Mouse (Mus musculus) hindbrain, embryonic 11.5 days (tissue): ENCODE data around the gene Sh3gl2. TPM values are rescaled to one million over a fixed set of nuclear protein-coding genes. Genes with fewer than 3 reads are reported as not detected.

Source experiments
- ATAC-seq: fragments of 200-750 bp; cut with Nextera tagmentation; 2 replicates; pipeline ENCODE4 v1.8.0; 2017; ENCODE audit warnings: mild to moderate bottlenecking, moderate TSS enrichment, moderate library complexity; ENCODE audit not compliant: low FRiP score
- DNase-seq: peaks from one replicate; pipeline ENCODE4 v3.0.0-alpha.2; 2015; ENCODE audit warnings: low spot score
- H3K27ac ChIP-seq: fragments of 300-500 bp; sonication (generic); 2 replicates; pipeline ENCODE4 v1.5.1; 2014; ENCODE audit warnings: mild to moderate bottlenecking, low read depth, low read length
- H3K27me3 ChIP-seq: fragments of 300-500 bp; sonication (generic); 2 replicates; pipeline ENCODE4 v1.6.1; 2014; ENCODE audit warnings: mild to moderate bottlenecking, low read length, moderate library complexity, mixed read lengths; ENCODE audit not compliant: control insufficient read depth, insufficient read depth
- H3K36me3 ChIP-seq: fragments of 300-500 bp; sonication (generic); 2 replicates; pipeline ENCODE4 v1.6.1; 2014; ENCODE audit warnings: mild to moderate bottlenecking, low read length, moderate library complexity, mixed read lengths; ENCODE audit not compliant: control insufficient read depth, insufficient read depth
- H3K4me1 ChIP-seq: fragments of 300-500 bp; sonication (generic); replicated peaks from 2 replicates; pipeline ENCODE4 v1.6.1; 2014; ENCODE audit warnings: low read length, mixed read lengths; ENCODE audit not compliant: control insufficient read depth, insufficient read depth
- H3K4me2 ChIP-seq: fragments of 300-500 bp; sonication (generic); replicated peaks from 2 replicates; pipeline ENCODE4 v1.6.1; 2014; ENCODE audit warnings: mild to moderate bottlenecking, low read depth, low read length
- H3K4me3 ChIP-seq: fragments of 300-500 bp; sonication (generic); 2 replicates; pipeline ENCODE4 v1.5.1; 2014; ENCODE audit warnings: low read depth, low read length
- H3K9ac ChIP-seq: fragments of 300-500 bp; sonication (generic); 2 replicates; pipeline ENCODE4 v1.6.1; 2014; ENCODE audit warnings: low read depth, low read length
- H3K9me3 ChIP-seq: fragments of 300-500 bp; sonication (generic); 2 replicates; pipeline ENCODE4 v1.6.1; 2016; ENCODE audit warnings: low read length; ENCODE audit not compliant: control insufficient read depth
- WGBS: fragments of 180-500 bp; shearing (Covaris S2); extraction: QIAGEN DNeasy Blood & Tissue Kit; methylation state at CpG from one replicate; pipeline ENCODE4 v1.1.7; 2014; 5-methylcytosine and 5-hydroxymethylcytosine counted together
- polyA plus RNA-seq: library from polyadenylated mRNA; unstranded; fragments of >200 nt; fragmentation: Nextera tagmentation; extraction: Ambion mirVana; gene quantifications from 2 replicates; pipeline ENCODE4 v1.2.1, GENCODE M21; 2014

The Sh3gl2 gene
- polyA plus RNA-seq, 1 experiment from 2014 or later, result 12.9 TPM

- Histone ChIP-seq H3K9me3 (no peaks in the 10 kb centered on the region), H3K36me3 (no peaks in the 10 kb centered on the region), H3K4me3 (no peak overlapping the region), H3K9ac (no peak overlapping the region), H3K4me1 (no peaks in the 10 kb centered on the region), H3K27me3 (no peaks in the 10 kb centered on the region), H3K4me2 (no peak overlapping the region), H3K27ac (no peak overlapping the region)
- WGBS, result 61% methylated on average over 3 of the region's 3 CpGs
- no peak for DNase-seq
- ATAC-seq, result no peak
Observed at GRCm38 (mm10) chr4:85319092-85319491, 114.2 kb downstream of the Sh3gl2 start.

- 87% methylated on average over 6 of the region's 6 CpGs for WGBS
- no peaks in the 10 kb centered on the region for H3K27me3 ChIP-seq
- H3K4me2 ChIP-seq, result no peak overlapping the region
- ATAC-seq (no peak), DNase-seq (no peak)
- H3K9me3 ChIP-seq, result no peaks in the 10 kb centered on the region
- no peak overlapping the region for H3K4me3 ChIP-seq
- H3K36me3 ChIP-seq, result no peaks in the 10 kb centered on the region
- no peaks in the 10 kb centered on the region for H3K4me1 ChIP-seq
- H3K27ac ChIP-seq, result no peak overlapping the region
- no peak overlapping the region for H3K9ac ChIP-seq
Observed at GRCm38 (mm10) chr4:85325454-85325853, 120.5 kb downstream of the Sh3gl2 start.

- Histone ChIP-seq H3K27ac (no peak overlapping the region), H3K4me1 (no peaks in the 10 kb centered on the region), H3K36me3 (no peaks in the 10 kb centered on the region), H3K9ac (no peak overlapping the region), H3K27me3 (no peaks in the 10 kb centered on the region), H3K4me3 (no peak overlapping the region), H3K4me2 (no peak overlapping the region), H3K9me3 (no peaks in the 10 kb centered on the region)
- WGBS, result 92% methylated on average over 1 of the region's 1 CpGs
- no peak for DNase-seq
- ATAC-seq, result no peak
Observed at GRCm38 (mm10) chr4:85326052-85326451, 121.1 kb downstream of the Sh3gl2 start.

GRCm38 (mm10) chr4:85334688-85335200 is 129.8 kb downstream of the Sh3gl2 start:
- Histone ChIP-seq H3K4me3 (no peak overlapping the region), H3K4me2 (no peak overlapping the region), H3K27ac (no peak overlapping the region), H3K4me1 (no peaks in the 10 kb centered on the region), H3K9me3 (no peaks in the 10 kb centered on the region), H3K9ac (no peak overlapping the region), H3K36me3 (no peaks in the 10 kb centered on the region), H3K27me3 (no peaks in the 10 kb centered on the region)
- no peak for ATAC-seq
- WGBS, result 76% methylated on average over 4 of the region's 4 CpGs
- no peak for DNase-seq

- Histone ChIP-seq H3K4me2 (no peak overlapping the region), H3K9ac (no peak overlapping the region), H3K4me1 (no peaks in the 10 kb centered on the region), H3K9me3 (no peaks in the 10 kb centered on the region), H3K27me3 (no peaks in the 10 kb centered on the region), H3K27ac (no peak overlapping the region), H3K4me3 (no peak overlapping the region), H3K36me3 (no peaks in the 10 kb centered on the region)
- no peak for DNase-seq
- no peak for ATAC-seq
Observed at GRCm38 (mm10) chr4:85336356-85336755, 131.4 kb downstream of the Sh3gl2 start.

- Histone ChIP-seq H3K27ac (no peak overlapping the region), H3K4me2 (no peak overlapping the region), H3K9me3 (no peaks in the 10 kb centered on the region), H3K4me3 (no peak overlapping the region), H3K9ac (no peak overlapping the region), H3K27me3 (no peaks in the 10 kb centered on the region), H3K36me3 (no peaks in the 10 kb centered on the region), H3K4me1 (no peaks in the 10 kb centered on the region)
- ATAC-seq (no peak), DNase-seq (no peak)
- 91% methylated on average over 5 of the region's 5 CpGs for WGBS
Observed at GRCm38 (mm10) chr4:85339126-85339525, 134.2 kb downstream of the Sh3gl2 start.

- 77% methylated on average over 6 of the region's 6 CpGs for WGBS
- Histone ChIP-seq H3K27ac (no peak overlapping the region), H3K4me2 (no peak overlapping the region), H3K4me3 (no peak overlapping the region), H3K9me3 (no peaks in the 10 kb centered on the region), H3K4me1 (no peaks in the 10 kb centered on the region), H3K27me3 (no peaks in the 10 kb centered on the region), H3K36me3 (no peaks in the 10 kb centered on the region), H3K9ac (no peak overlapping the region)
- DNase-seq (no peak), ATAC-seq (no peak)
Observed at GRCm38 (mm10) chr4:85340686-85341085, 135.8 kb downstream of the Sh3gl2 start.

GRCm38 (mm10) chr4:85345911-85346310 is 141.0 kb downstream of the Sh3gl2 start:
- H3K36me3 ChIP-seq, result no peaks in the 10 kb centered on the region
- no peaks in the 10 kb centered on the region for H3K4me1 ChIP-seq
- no peaks in the 10 kb centered on the region for H3K9me3 ChIP-seq
- H3K9ac ChIP-seq, result no peak overlapping the region
- no peak for DNase-seq
- no peak overlapping the region for H3K4me2 ChIP-seq
- H3K27me3 ChIP-seq, result no peaks in the 10 kb centered on the region
- no peak overlapping the region for H3K27ac ChIP-seq
- H3K4me3 ChIP-seq, result no peak overlapping the region
- WGBS, result 92% methylated on average over 6 of the region's 6 CpGs
- ATAC-seq, result no peak

- no peak overlapping the region for H3K4me2 ChIP-seq
- 85% methylated on average over 8 of the region's 8 CpGs for WGBS
- no peak overlapping the region for H3K9ac ChIP-seq
- H3K9me3 ChIP-seq, result no peaks in the 10 kb centered on the region
- no peak for ATAC-seq
- no peak overlapping the region for H3K27ac ChIP-seq
- no peaks in the 10 kb centered on the region for H3K4me1 ChIP-seq
- H3K36me3 ChIP-seq, result no peaks in the 10 kb centered on the region
- H3K4me3 ChIP-seq, result no peak overlapping the region
- H3K27me3 ChIP-seq, result no peaks in the 10 kb centered on the region
- no peak for DNase-seq
Observed at GRCm38 (mm10) chr4:85348079-85348643, 143.2 kb downstream of the Sh3gl2 start.
